7 mouse cellular contexts compared by ENCODE assay signal in genomic region chr5:137748130-137748770, GRCm38 (mm10). TPM values are rescaled to one million over a fixed set of nuclear protein-coding genes. Genes with fewer than 3 reads are reported as not detected.
DNase-seq lines count a peak whose midpoint lies in the region; ATAC-seq and TF ChIP-seq lines count a peak whose summit lies in the region.

No protein-coding gene starts in this region.

- WGBS in limb, embryonic 13.5 days, result 24% methylated on average over 5 of the region's 5 CpGs
- WGBS in midbrain, embryonic 16.5 days, result 44% methylated on average over 5 of the region's 5 CpGs

- peak overlapping the region; percentile 99 for H3K4me2 ChIP-seq in limb, embryonic 13.5 days (replicated peaks)
- peak overlapping the region; percentile 96 for H3K4me2 ChIP-seq in midbrain, embryonic 16.5 days (ENCODE audit: low read length)

- H3K27me3 ChIP-seq in E14TG2a.4 (ENCODE audit: insufficient read depth, low read length), result peaks cover 3% of the 10 kb centered on the region; the same call in 1 of the 2 replicates
- no peaks in the 10 kb centered on the region for H3K27me3 ChIP-seq in limb, embryonic 13.5 days
- H3K27me3 ChIP-seq in midbrain, embryonic 16.5 days (ENCODE audit: control insufficient read depth, insufficient read depth, low read depth, low read length), result no peaks in the 10 kb centered on the region

- H3K4me3 ChIP-seq in E14TG2a.4 (replicated peaks; ENCODE audit: low read length), result 0 out of 2 replicates have a peak overlapping the region, but pooled peaks have one; percentile 20
- peak overlapping the region; percentile 83 for H3K4me3 ChIP-seq in limb, embryonic 13.5 days
- peak overlapping the region; percentile 64 for H3K4me3 ChIP-seq in midbrain, embryonic 16.5 days (ENCODE audit: low read depth, low read length)

- no peaks in the 10 kb centered on the region for H3K9me3 ChIP-seq in E14TG2a.4 (ENCODE audit: low read length)
- H3K9me3 ChIP-seq in limb, embryonic 13.5 days, result no peaks in the 10 kb centered on the region
- no peaks in the 10 kb centered on the region for H3K9me3 ChIP-seq in midbrain, embryonic 16.5 days (replicated peaks; ENCODE audit: control insufficient read depth, low read length, poor library complexity, severe bottlenecking)

- no peak for ATAC-seq in limb, embryonic 13.5 days (ENCODE audit: low FRiP score, low read depth)
- no peak for ATAC-seq in midbrain, embryonic 16.5 days

- TF ChIP-seq CTCF in E14TG2a.4 (conservative IDR thresholded peaks at IDR 0.05; ENCODE audit: low read length), result no peak

- peaks cover 81% of the 10 kb centered on the region for H3K4me1 ChIP-seq in E14TG2a.4 (replicated peaks; ENCODE audit: low read depth, low read length)
- peaks cover 29% of the 10 kb centered on the region for H3K4me1 ChIP-seq in limb, embryonic 13.5 days
- peaks cover 33% of the 10 kb centered on the region for H3K4me1 ChIP-seq in midbrain, embryonic 16.5 days (ENCODE audit: control insufficient read depth, insufficient read depth, low read length)

- DNase-seq in brain, adult 2 months (ENCODE audit: low read depth, low spot score), result peak; percentile 43
- DNase-seq in heart, postnatal 10 days, result peak; percentile 73 to 77
- DNase-seq in urinary bladder, adult 2 months (ENCODE audit: low spot score), result no peak
- no peak for DNase-seq in gastrocnemius, postnatal 25 days

- intact Hi-C loops in heart, postnatal 10 days (cut with DNase I), result loop anchor here (5.0 kb wide), 1 partner anchor 216 kb away; the partner anchor contains the start of genes Epo and Gnb2

- peak overlapping the region; percentile 97; the same call in 1 of the 2 replicates for H3K27ac ChIP-seq in limb, embryonic 13.5 days
- H3K27ac ChIP-seq in midbrain, embryonic 16.5 days (ENCODE audit: low read length), result peak overlapping the region; percentile 58; the same call in 1 of the 2 replicates

- H3K9ac ChIP-seq in limb, embryonic 13.5 days, result peak overlapping the region; percentile 43
- H3K9ac ChIP-seq in midbrain, embryonic 16.5 days (ENCODE audit: low read depth, low read length), result peak overlapping the region; percentile 54

- peaks cover 19% of the 10 kb centered on the region for H3K36me3 ChIP-seq in E14TG2a.4 (ENCODE audit: insufficient read depth, low read length)
- peaks cover 33% of the 10 kb centered on the region for H3K36me3 ChIP-seq in limb, embryonic 13.5 days
- no peaks in the 10 kb centered on the region for H3K36me3 ChIP-seq in midbrain, embryonic 16.5 days (ENCODE audit: control insufficient read depth, insufficient read depth, low read length)

RNA-seq across cellular contexts. Expression of gene Tsc22d4, which starts 2.7 kb away (rescaled TPM):
- total RNA-seq in heart, postnatal 10 days (2021), result 100 to 1,000 TPM; 279 to 287 TPM
- polyA plus RNA-seq in limb, embryonic 13.5 days (2015; fragmentation: Nextera tagmentation; extraction: Ambion mirVana), result 128 and 134 TPM in 2 replicates
- 55.4 and 74.1 TPM in 2 replicates for polyA plus RNA-seq in midbrain, embryonic 16.5 days (2015; fragmentation: Nextera tagmentation; extraction: Ambion mirVana)
- polyA plus RNA-seq in urinary bladder, adult 2 months (2012; rRNA removed), result 68.8 and 109 TPM in 2 replicates
- 10 to 100 TPM; 57.8 to 59.1 TPM for total RNA-seq in gastrocnemius, postnatal 25 days (2021)

RNA-seq across cellular contexts. Expression of gene Nyap1, which starts 6.8 kb away (rescaled TPM):
- total RNA-seq in heart, postnatal 10 days (2021), result 1 to 10 TPM; 1.6 to 1.7 TPM
- 2.9 and 4.0 TPM in 2 replicates for polyA plus RNA-seq in limb, embryonic 13.5 days (2015; fragmentation: Nextera tagmentation; extraction: Ambion mirVana)
- 67.2 and 67.5 TPM in 2 replicates for polyA plus RNA-seq in midbrain, embryonic 16.5 days (2015; fragmentation: Nextera tagmentation; extraction: Ambion mirVana)
- 6.7 and 7.6 TPM in 2 replicates for polyA plus RNA-seq in urinary bladder, adult 2 months (2012; rRNA removed)
- under 1 TPM; 0.10 to 0.35 TPM for total RNA-seq in gastrocnemius, postnatal 25 days (2021)

RNA-seq across cellular contexts. Expression of gene Ppp1r35, which starts 30.4 kb away (rescaled TPM):
- 10 to 100 TPM; 13.4 to 17.4 TPM for total RNA-seq in heart, postnatal 10 days (2021)
- polyA plus RNA-seq in limb, embryonic 13.5 days (2015; fragmentation: Nextera tagmentation; extraction: Ambion mirVana), result 26.5 and 27.2 TPM in 2 replicates
- polyA plus RNA-seq in midbrain, embryonic 16.5 days (2015; fragmentation: Nextera tagmentation; extraction: Ambion mirVana), result 33.5 and 36.6 TPM in 2 replicates
- 20.1 and 26.6 TPM in 2 replicates for polyA plus RNA-seq in urinary bladder, adult 2 months (2012; rRNA removed)
- total RNA-seq in gastrocnemius, postnatal 25 days (2021), result 1 to 10 TPM; 7.1 to 8.9 TPM

RNA-seq across cellular contexts. Expression of gene Mepce, which starts 39.2 kb away (rescaled TPM):
- 10 to 100 TPM; 26.2 to 41.3 TPM for total RNA-seq in heart, postnatal 10 days (2021)
- polyA plus RNA-seq in limb, embryonic 13.5 days (2015; fragmentation: Nextera tagmentation; extraction: Ambion mirVana), result 11.7 and 11.8 TPM in 2 replicates
- polyA plus RNA-seq in midbrain, embryonic 16.5 days (2015; fragmentation: Nextera tagmentation; extraction: Ambion mirVana), result 10.4 and 11.6 TPM in 2 replicates
- polyA plus RNA-seq in urinary bladder, adult 2 months (2012; rRNA removed), result 33.9 and 39.3 TPM in 2 replicates
- total RNA-seq in gastrocnemius, postnatal 25 days (2021), result 10 to 100 TPM; 14.7 to 20.1 TPM

RNA-seq across cellular contexts. Expression of gene Zcwpw1, which starts 39.3 kb away (rescaled TPM):
- total RNA-seq in heart, postnatal 10 days (2021), result 1 to 10 TPM; 2.8 to 3.1 TPM
- 35.3 and 36.0 TPM in 2 replicates for polyA plus RNA-seq in limb, embryonic 13.5 days (2015; fragmentation: Nextera tagmentation; extraction: Ambion mirVana)
- 11.6 and 13.1 TPM in 2 replicates for polyA plus RNA-seq in midbrain, embryonic 16.5 days (2015; fragmentation: Nextera tagmentation; extraction: Ambion mirVana)
- 3.3 and 5.0 TPM in 2 replicates for polyA plus RNA-seq in urinary bladder, adult 2 months (2012; rRNA removed)
- under 1 TPM in 1 of 2 experiments, not detected in 1; 0.35 TPM for total RNA-seq in gastrocnemius, postnatal 25 days (2021)

Comparison
In these comparisons a context has a peak if more than half of its experiments do, and no peak if none do; other contexts are left out.
1. H3K4me3 ChIP-seq: peak in every context shown above with its lines; median percentile 83 in limb, embryonic 13.5 days; 64 in midbrain, embryonic 16.5 days; 20 in E14TG2a.4.
2. DNase-seq: peak in brain, adult 2 months (single experiment) and heart, postnatal 10 days (2 of 2); none in urinary bladder, adult 2 months (single experiment) and gastrocnemius, postnatal 25 days (single experiment).